Mouse (Mus musculus) adrenal gland, adult 2 months (tissue): ENCODE measurements around the gene Hypk. TPM values are rescaled to one million over a fixed set of nuclear protein-coding genes. Genes with fewer than 3 reads are reported as not detected.
"Not testable (repeated sequence)": the region's sequence is repeated elsewhere in the genome, so short reads cannot be mapped to it uniquely, and the experiment has no call there.

Source experiments
- DNase-seq: peaks from one replicate; pipeline ENCODE4 v3.0.0; 2021
- polyA plus RNA-seq: library from polyadenylated mRNA; depleted of rRNA; stranded (reverse); fragments of >200 nt; gene quantifications from 2 replicates; pipeline ENCODE4 v1.2.3, GENCODE M21; 2012
- total RNA-seq, 2 experiments: library from RNA; stranded (reverse); gene quantifications; 2 replicates each; pipeline ENCODE4 v1.2.3; 2021

Hypk gene
- total and polyA plus RNA-seq, 3 experiments: 3.0 to 25.5 (median 15.7) TPM

DNA sequence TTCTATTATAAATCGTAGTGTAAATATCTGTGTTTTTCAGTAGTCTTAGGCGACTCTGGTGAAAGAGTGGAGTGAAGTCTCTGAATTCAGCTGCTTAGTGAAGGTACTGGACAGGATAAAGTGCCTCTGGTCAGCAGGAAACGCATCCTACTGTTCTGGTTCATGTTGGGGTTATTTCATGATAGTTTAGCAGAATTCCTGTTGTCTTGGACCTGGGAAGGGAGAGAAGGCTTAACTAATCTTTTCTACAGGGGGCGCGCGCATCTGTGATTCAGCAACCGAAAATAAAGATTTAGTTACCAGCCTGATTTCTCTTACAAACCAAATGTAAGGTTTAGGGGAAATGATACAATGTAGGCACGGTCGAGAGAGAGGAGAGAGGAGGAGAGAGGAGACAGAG, 5.0 kb upstream of the Hypk start:
- DNase-seq: peak; percentile 59

DNA sequence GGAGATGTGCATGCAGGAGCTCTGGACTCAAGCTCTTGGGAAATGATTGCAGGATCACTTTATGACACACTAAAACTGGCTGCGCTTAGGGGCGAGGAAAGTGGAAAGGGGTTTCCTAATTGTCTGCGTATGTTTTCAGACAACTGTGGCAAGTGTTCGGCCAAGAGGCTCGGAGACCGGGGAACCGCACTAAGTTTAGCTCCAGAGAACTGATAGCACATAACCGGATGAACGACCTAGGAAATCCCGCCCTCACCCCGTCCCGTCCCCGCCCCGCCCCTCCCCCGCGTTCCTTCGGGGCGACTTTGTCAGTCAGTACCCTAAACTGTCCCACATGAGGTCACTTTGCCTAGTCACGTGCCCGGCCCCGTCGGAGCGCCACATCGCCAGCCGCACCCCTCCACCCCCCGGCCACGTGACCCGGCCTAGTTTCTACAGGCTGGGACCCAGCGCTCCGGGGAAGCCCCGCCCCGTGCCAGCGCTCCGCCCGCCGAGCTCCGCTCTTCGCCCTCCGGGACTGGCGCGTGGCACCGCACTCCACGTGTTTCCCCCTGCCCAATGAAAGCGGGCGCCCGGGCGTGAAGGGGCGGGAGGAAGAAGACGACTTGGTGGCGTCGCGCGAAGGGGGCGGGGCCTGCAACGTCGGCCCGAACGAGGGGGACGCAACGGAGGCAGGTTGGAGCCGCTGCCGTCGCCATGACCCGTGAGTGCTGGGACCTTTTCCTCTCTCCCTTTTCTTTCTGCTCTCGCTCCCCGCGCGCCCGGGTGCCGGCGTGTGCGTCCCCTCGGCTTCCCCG, 4.2 kb upstream of the Hypk start, which contains the start of gene Serf2:
Serf2 (plus strand) TSS at position 457 of the 797 bp plus-strand sequence.
- DNase-seq: peak; percentile 100

DNA sequence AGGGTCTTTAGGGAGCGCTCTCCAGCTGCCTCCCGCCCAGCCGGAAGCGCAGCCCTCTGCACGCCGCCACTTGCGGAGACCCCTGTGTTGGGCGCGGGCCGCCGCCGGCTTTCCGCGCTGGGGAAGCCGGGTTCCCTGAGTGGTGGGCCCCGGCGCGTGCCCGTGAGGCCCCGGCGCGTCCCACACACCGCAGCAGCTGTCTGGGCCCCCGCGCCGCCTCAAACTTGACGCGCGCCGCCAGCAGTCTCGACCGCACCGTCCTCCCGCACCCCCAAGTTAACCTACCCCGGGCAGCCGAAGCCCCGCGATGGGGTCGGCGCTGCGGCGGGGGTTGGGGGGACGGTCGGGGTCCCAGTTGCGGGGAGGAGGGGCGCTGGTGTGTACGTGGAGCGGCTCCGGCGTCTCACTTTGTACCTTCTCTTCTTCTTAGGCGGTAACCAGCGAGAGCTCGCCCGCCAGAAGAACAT, 3.5 kb upstream of the Hypk start:
- DNase-seq: no peak

DNA sequence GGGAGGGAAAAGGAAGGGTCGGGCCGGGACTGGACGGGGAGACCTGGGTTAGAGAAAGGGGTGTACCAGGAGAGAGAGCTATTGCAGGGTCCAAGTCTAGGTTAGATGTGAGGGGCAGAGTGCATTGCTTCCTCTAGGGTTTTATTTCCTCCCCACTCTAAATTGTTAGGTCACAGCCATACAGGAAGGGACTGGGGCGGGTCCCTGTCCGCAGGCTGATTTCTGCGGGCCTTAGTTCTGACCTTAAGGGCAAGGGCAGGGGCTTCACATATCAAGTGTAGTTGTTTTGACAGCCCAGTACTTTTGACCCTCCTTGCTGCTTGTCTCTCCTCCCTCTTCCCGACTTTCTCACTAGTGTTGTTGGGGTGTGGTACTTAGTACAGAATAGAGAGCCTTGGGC, 3.0 kb upstream of the Hypk start:
- peak; percentile 42 for DNase-seq

DNA sequence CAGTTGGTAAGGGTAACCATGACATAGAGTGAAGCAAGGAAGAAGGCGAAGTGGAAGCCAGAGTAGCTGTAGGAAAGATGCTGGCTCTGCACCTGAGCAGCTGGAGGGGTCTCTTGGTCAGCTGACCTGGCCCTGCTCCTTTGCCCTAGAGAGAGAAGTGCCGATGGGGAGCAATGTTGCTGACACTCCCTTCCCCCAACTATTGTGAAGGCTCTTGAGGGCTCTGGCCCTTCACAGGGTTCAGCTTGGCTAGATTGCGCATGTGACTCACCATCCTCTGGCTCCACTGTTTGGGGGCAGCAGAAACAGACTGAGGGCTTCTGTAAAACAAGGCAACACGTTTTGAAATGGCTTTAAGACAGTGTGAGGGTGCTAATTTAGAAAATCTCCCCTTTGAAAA, 729 bp upstream of the Hypk start:
- DNase-seq: peak; percentile 29

DNA sequence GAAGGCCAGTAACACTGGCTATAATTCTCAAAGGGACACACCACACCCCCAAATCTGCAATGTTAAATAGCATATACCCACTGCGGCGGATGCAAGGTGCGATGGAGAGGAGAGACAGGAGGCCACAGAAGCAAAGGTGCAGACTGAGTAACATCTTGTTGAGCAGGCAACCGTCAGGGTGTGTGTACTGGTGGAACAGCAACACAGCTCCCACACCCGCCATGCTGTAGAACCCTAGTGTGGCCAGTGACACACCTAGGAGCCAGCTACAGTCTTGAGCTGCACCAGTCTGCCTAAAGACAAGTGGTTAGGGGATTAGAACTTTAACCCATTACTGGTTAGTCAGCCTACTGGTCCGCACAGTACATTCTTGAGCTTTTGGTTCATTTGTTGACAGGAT, 827 bp downstream of the Hypk start:
- no peak for DNase-seq

DNA sequence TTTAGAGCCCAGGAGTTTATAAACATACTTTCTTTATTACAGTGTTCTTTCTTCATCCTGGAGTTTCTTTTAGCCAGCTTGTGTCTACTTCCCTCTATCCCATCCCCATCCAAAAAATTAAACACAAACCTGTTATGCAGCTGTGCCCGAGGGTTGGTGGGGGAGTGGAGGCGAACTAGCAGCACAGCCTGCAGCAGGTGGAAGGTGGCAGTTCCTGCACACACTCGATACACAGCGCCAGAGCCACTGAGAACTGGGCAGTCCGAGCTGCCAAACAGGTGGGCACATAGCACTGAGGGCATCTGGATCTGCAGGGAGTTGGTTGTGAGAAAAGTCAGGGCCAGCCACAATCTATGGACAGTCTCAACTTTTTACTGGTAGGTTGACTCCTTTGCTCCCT, 2.4 kb downstream of the Hypk start:
- DNase-seq: no peak

DNA sequence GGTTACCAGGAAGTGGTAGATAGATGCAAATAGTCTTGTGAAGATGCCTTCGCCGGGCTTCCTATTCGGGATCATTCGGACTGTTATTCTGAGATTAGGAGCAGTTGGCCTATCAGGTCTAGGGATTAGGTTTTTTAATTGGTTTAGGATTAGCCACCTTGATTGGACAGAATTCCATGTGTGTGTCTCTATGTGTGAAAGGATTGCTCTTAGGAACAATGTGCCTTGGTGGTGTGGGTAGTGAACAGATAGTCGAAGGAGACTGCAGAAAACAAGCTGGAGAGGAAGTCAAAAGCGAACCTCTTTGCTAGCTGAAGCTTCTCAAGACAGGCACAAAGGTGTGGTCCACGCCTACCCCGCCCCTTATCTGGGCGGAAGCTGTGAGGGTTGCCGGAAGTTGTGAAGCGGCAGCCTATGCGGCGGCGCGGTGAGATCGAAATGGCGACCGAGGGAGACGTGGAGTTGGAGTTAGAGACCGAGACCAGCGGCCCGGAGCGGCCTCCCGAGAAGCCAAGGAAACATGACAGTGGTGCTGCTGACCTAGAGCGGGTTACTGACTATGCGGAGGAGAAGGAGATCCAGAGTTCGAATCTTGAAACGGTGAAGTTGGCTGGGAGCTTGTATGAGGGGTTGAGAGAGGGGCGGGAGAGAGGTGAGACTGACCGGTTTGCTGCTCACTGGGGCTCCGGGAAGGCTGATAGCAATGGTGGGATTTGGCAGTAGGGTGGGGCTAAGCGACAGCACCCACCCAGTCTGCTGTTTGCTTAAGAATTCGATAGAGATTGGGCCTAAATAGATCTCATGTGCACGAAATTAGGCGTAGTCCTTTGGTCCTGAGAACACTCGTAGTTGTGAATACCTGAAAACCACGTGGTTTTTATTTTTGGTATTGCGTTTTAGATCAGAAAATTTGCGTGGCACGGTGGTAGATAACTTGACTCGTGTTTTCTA, 3.9 kb downstream of the Hypk start, which contains the start of gene Serinc4:
Serinc4 (minus strand) TSS at position 90 of the 951 bp plus-strand sequence.
- peak; percentile 91 for DNase-seq

DNA sequence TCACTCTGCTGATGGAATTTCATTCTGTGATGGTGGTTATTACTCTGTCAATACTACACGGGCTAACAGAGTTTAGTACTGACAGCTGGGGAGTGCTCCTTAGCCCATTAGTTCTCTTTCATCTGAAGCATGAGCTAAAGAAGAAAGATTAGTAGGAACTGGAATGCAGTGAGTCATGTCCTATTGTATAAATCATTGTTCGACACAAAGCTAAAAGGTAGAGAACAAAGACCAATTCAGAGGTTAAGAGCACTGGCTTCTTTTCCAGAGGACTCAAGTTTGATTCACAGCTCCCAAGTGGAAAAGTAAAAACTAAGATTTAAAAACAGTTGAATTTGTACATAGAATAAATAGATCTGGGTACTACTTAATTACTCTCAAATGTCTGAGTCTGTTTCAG, 7.0 kb downstream of the Hypk start:
- DNase-seq: no peak

DNA sequence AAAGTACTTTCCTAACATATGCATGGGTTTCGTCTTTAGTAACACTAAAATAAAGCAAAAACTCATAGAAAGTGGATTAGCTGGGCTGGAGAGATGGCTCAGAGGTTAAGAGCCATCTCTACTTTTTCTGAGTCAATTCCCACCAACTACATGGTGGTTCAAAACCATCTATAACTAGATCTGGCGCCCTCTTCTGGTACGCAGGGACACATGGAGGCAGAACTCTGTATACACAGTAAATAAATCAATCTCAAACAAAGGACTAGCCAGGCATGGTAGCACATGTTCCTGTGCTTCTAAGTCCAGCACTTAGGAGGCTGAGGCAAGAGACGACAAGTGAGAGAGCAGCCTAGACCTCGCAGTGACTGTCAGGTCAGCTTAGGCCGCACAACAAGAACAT, 15.9 kb downstream of the Hypk start:
- not testable (repeated sequence) for DNase-seq

DNA sequence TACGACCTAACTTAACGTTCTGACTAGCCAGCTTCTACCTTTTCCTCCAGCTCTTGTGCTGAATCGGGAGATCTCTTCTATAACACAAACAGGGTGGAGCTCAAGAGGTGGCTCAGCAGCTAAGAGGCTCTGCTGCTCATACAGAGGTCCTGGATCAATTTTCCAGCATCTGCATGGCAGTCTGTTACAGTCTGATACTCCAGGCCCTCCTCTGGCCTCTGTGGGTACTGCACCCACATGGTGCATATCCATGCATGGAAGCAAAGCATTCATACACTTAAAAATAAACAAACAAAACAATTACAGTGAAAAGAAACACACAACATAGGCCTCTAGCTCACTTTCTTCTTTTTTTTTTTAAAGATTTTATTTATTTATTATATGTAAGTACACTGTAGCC, 19.7 kb downstream of the Hypk start:
- DNase-seq: not testable (repeated sequence)

DNA sequence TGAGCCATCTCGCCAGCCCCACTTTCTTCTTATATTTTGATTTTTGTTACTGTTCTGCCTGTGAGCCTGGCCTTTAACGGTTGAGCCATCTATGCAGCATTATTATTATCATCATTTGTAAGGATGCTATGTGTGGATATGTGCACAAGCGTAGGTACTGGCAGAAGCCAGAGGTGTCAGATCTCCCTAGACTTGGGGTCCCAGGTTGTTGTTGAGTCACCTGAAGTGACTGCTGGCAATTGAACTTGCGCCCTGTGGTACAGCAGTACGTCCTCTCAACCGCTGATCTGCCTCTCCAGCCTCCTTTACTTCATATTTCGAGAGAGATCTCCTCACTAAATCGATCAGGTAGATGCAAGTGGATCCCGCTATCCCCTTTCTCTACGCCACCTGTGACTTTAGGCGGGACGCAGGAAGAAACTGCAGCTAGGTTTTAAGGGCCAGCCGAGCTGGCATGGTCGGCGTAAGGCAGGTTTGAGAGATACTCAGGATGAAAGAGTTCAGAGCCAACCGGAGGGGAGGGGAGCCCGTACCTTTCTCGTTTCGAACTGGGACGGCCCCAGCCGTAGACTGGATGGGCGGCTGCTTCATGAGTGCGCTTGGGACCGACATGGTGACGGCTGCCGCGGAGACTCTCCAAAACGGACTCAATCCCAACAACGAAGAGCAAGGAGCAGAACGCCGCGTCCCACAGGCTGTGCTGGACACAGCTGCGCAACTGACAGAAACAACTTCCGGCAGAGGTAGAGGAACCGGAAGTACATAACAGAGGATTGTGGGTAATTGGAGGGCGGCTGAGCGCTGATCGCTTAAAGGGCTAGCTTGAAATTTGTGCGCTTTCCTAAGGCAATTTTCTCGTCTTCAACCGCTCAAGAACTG, 20.4 kb downstream of the Hypk start, which contains the start of gene Mfap1b:
Mfap1b (minus strand) TSS at position 767 of the 879 bp plus-strand sequence.
- peak; percentile 86 for DNase-seq

DNA sequence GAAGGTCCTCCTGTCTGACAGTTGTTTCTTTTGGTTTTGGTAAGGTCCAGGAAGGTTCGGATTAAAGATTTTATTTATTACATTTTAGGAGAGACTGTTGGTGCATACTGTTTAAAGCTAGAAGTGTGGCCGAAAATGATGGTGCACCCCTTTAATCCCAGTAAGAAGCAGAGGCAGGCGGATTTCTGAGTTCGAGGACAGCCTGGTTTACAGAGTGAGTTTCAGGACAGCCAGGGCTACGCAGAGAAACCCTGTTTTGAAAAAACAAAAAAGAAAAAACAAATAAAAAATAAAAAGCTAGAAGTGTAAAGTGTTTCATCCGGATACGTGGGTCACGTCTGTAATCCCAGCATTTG, 21.1 kb downstream of the Hypk start:
- no peak for DNase-seq

DNA sequence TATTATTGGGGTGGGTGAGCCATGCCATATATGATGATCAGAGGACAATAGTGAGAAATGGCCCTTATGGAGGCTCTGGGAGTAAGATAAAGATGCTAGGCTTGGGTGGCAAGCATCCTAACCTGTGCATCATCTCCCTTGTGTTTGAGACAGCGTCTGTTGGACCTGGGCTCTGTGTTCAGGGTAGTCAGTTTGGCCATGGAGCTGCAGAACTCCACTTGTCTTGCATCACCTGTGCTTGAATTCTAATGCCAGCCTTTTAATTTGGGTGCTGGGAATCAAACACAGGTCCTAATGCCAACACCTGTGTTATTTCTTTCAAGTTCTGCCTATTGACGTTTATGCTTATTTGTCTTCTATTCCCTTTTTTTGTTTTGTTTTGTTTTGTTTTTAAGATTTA, 22.2 kb downstream of the Hypk start:
- DNase-seq: not testable (repeated sequence)

DNA sequence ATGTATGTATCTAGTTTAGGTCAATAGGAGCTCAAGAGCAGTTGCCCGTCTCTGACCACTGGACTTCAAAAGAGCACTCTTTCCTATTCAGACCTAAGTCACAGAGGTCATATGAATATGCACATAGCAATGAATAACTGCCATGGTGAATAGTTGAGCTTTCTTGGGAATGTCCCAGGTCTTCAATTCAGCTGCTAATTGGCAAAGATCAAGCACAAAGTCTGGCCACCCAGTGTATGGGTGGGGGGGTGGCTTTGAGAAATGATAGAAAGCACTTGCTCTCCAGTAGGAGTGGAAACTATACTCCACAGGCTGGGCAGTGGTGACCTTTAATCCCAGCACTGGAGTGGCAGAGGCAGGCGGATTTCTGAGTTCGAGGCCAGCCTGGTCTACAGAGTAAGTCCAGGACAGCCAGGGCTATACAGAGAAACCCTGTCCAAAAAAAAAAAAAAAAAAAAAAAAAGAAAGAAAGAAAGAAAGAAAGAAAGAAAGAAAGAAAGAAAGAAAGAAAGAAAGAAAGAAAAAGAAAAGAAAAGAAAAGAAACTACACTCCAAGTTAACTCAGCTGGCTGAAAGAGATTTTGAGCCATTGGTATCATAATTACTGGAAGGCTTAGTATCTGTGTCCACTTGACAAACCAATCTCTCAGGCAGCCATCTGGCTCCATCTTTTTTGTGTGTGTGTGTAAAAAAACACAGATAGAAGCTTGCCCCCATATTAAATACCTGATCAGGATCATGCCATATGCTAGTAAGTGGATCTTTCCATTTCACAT, 24.6 kb downstream of the Hypk start:
- no peak for DNase-seq

DNA sequence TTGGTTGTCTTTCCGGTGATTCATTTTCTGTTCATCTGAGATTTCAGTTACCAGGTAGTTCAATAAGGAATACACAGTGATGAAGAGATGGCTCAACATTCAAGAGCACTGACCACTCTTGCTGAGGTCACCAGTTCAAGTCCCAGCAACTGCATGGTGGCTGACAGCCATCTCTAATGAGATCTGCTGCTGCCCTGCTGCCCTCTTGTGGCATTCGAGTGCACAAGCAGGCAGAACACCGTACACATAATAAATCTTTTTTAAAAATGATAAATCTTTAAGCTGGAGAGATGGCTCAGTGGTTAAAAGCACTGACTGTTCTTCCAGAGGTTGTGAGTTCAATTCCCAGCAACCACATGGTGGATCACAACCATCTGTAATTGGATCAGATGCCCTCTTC, 27.4 kb downstream of the Hypk start:
- DNase-seq: peak; percentile 24

DNA sequence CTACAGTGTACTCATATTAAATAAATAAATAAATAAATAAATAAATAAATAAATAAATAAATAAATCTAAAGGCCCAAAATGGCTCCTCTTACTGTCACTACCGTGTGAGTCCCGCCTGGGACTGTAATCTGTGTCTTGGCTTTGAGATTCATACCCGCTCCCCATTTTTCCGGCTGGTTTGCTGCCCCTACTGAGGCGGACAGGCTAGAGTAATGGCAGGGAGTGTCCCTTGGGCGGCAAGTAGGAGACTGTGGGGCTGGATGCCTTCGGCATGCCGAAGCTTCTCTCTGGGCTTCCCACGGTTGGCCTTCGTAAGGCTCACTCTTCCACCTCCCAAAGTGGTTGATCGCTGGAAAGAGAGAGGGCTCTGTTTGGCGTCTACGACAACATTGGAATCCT, 27.8 kb downstream of the Hypk start:
- not testable (repeated sequence) for DNase-seq

DNA sequence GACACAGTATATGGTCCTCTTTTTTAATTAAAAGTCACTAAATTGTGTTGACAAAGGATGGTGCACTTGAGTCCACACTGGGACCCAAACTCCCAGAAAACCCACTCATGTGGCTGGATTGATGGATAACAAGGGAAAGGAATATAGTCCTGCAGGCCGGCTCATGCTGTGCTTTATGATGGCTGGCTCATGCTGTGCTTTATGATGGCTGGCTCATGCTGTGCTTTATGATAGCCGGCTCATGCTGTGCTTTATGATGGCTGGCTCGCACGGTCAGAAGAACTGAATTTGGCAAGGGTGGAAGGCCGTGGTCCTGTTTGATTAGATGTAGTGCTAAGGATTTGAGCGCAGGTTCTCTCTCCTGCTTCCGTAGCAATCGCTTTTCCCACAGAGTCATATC, 30.5 kb downstream of the Hypk start:
- DNase-seq: no peak

DNA sequence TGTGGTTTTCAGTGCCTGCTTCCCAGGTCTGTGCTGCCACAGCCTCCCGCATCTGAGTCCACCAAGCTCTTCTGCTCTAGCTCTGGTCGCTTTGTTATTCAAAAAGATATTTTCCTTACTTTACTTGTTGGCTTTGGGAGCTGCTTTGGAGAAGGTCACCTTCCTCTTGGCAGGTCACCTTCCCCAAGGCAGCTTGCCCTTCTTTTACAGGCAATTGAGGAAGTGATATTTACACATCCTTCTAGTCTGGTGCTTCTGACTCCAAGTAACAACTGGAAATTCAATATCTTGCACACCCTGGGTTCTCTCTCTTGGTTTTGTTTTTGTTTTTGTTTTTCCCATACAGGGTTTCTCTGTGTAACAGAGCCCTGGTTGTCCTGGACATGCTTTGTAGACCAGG, 31.3 kb downstream of the Hypk start:
- DNase-seq: not testable (repeated sequence)

DNA sequence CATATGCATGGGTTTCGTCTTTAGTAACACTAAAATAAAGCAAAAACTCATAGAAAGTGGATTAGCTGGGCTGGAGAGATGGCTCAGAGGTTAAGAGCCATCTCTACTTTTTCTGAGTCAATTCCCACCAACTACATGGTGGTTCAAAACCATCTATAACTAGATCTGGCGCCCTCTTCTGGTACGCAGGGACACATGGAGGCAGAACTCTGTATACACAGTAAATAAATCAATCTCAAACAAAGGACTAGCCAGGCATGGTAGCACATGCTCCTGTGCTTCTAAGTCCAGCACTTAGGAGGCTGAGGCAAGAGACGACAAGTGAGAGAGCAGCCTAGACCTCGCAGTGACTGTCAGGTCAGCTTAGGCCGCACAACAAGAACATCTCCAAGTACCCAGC, 48.5 kb downstream of the Hypk start:
- DNase-seq: not testable (repeated sequence)
